Mouse (Mus musculus) bone marrow macrophage, adult 2 months (primary cell): Measurements from ENCODE around the gene Pla2g4a.

Source experiments
- CTCF ChIP-seq: IDR thresholded peaks from 2 replicates; pipeline ENCODE4 v1.5.1; 2012; ENCODE audit warnings: low read depth, mild to moderate bottlenecking, low read length, moderate library complexity
- POLR2A ChIP-seq: IDR thresholded peaks from 2 replicates; pipeline ENCODE4 v1.6.1; 2012; ENCODE audit warnings: mild to moderate bottlenecking, low read depth, low read length, borderline replicate concordance

GRCm38 (mm10) chr1:149858734-149859133, 102.4 kb downstream of the Pla2g4a start:
- TF ChIP-seq CTCF (peak; percentile 43), POLR2A (no peak)
